ENCODE assay signal across 17 mouse cellular contexts in the genomic region with DNA sequence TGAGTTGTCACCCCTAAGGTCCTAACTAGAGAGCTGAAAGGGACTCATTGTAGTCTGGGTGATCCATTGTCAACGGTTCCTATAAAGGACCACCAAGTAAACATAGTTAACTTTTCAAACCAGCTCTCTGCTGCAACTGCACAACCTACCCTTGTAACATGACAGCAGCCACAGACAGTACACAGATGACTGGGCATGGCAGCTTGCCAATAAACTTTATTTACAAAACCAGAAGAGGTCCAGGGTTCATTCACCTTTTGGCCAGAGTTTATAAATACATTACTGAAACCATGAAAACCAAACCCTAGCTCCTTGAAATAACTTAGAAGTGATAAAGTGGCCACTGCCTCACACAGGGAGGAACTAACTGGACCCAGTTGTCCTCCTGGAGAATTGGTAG.
DNase-seq lines count a peak whose midpoint lies in the region; ATAC-seq lines count a peak whose summit lies in the region.
"Had no signal": no experiment of that assay in that cellular context is flagged by ENCODE, and none has a peak within 500 bp of the region (broad histone marks: within the 10 kb centered on the region; RNA-seq: fewer than 3 reads in every experiment).

No protein-coding gene starts in this region.

- no peaks in the 10 kb centered on the region for H3K9me3 ChIP-seq in heart, embryonic 15.5 days (replicated peaks)
- H3K9me3 ChIP-seq: embryonic facial prominence, embryonic 15.5 days; forebrain, embryonic 13.5 days; heart, embryonic 10.5 days; limb, embryonic 13.5 days; midbrain, embryonic 15.5 days had no signal

- no peak for DNase-seq in heart, postnatal 25 days (ENCODE audit: low spot score)
- DNase-seq in lung, postnatal 25 days (ENCODE audit: low spot score): peak; percentile 19
- no peak for DNase-seq in lung, adult 18-20 months
- peak; percentile 22 for DNase-seq in fibroblast of lung, adult 2 months (ENCODE audit: low read depth)
- peak; percentile 20 for DNase-seq in yolk sac, embryonic 10.5 days (ENCODE audit: low spot score)
- no peak for DNase-seq in neural tube, embryonic 10.5 days (ENCODE audit: extremely low spot score, low spot score)
- DNase-seq in left cerebral cortex, postnatal 25 days (ENCODE audit: low spot score in 2 of 2): no peak
- DNase-seq: adrenal gland, postnatal 36 days; layer of hippocampus, postnatal 36 days; right cerebral cortex, postnatal 4 days had no signal

- intact Hi-C loops in heart, postnatal 25 days (cut with DNase I): no loop called here
- intact Hi-C loops in left cerebral cortex, postnatal 25 days (cut with DNase I): no loop called here

- H3K9ac ChIP-seq in heart, embryonic 15.5 days: no peak overlapping the region
- H3K9ac ChIP-seq: embryonic facial prominence, embryonic 15.5 days; forebrain, embryonic 13.5 days; hindbrain, embryonic 14.5 days; limb, embryonic 13.5 days; midbrain, embryonic 15.5 days had no signal

- 0 out of 2 replicates have a peak overlapping the region, but pooled peaks have one; percentile 14 for H3K27ac ChIP-seq in heart, embryonic 15.5 days
- H3K27ac ChIP-seq: embryonic facial prominence, embryonic 15.5 days; forebrain, embryonic 13.5 days; heart, embryonic 10.5 days; hindbrain, embryonic 14.5 days; limb, embryonic 13.5 days; midbrain, embryonic 15.5 days had no signal

- H3K4me2 ChIP-seq in heart, embryonic 15.5 days: no peak overlapping the region
- H3K4me2 ChIP-seq: embryonic facial prominence, embryonic 15.5 days; forebrain, embryonic 13.5 days; hindbrain, embryonic 14.5 days; limb, embryonic 13.5 days; midbrain, embryonic 15.5 days had no signal

- H3K4me3 ChIP-seq in heart, embryonic 15.5 days: no peak overlapping the region
- H3K4me3 ChIP-seq: embryonic facial prominence, embryonic 15.5 days; forebrain, embryonic 13.5 days; heart, embryonic 10.5 days; limb, embryonic 13.5 days; midbrain, embryonic 15.5 days had no signal

- ATAC-seq in heart, embryonic 15.5 days (replicated peaks; ENCODE audit: insufficient number of reproducible peaks, insufficient read depth, low FRiP score, low read depth): no peak
- ATAC-seq: forebrain, embryonic 13.5 days; midbrain, embryonic 15.5 days had no signal

- no peaks in the 10 kb centered on the region for H3K36me3 ChIP-seq in heart, embryonic 15.5 days
- H3K36me3 ChIP-seq: embryonic facial prominence, embryonic 15.5 days; heart, embryonic 10.5 days; limb, embryonic 13.5 days; midbrain, embryonic 15.5 days had no signal

- H3K27me3 ChIP-seq in heart, embryonic 15.5 days: peaks cover 10% of the 10 kb centered on the region; the same call in 1 of the 2 replicates
- H3K27me3 ChIP-seq: forebrain, embryonic 13.5 days; midbrain, embryonic 15.5 days had no signal

- 42% methylated on average over 1 of the region's 1 CpGs for WGBS in heart, embryonic 15.5 days

- peaks cover 3% of the 10 kb centered on the region; the same call in 1 of the 2 replicates for H3K4me1 ChIP-seq in heart, embryonic 15.5 days (replicated peaks)
- H3K4me1 ChIP-seq: embryonic facial prominence, embryonic 15.5 days; forebrain, embryonic 13.5 days; heart, embryonic 10.5 days; limb, embryonic 13.5 days; midbrain, embryonic 15.5 days had no signal

Comparison
In these comparisons a context has a peak if more than half of its experiments do, and no peak if none do; other contexts are left out.
1. DNase-seq: peak in lung, postnatal 25 days (single experiment), fibroblast of lung, adult 2 months (single experiment) and yolk sac, embryonic 10.5 days (single experiment); none in heart, postnatal 25 days (single experiment), lung, adult 18-20 months (0 of 2), neural tube, embryonic 10.5 days (single experiment) and left cerebral cortex, postnatal 25 days (0 of 2).